Mouse (Mus musculus) heart, postnatal 0 days (tissue): ENCODE results near the gene Fcf1. TPM values are rescaled to one million over a fixed set of nuclear protein-coding genes. Genes with fewer than 3 reads are reported as not detected.
A peak's percentile ranks its signal among the peaks of the same experiment; 100 is the strongest.

Source experiments
- ATAC-seq: fragments of 200-750 bp; cut with Nextera tagmentation; 2 replicates; pipeline ENCODE4 v1.8.0; 2017; ENCODE audit warnings: low read depth, moderate number of reproducible peaks, moderate library complexity; ENCODE audit not compliant: insufficient read depth
- DNase-seq: peaks from one replicate; pipeline ENCODE4 v3.0.0-alpha.2; 2016; ENCODE audit warnings: low spot score
- H3K27ac ChIP-seq: fragments of 300-500 bp; sonication (generic); 2 replicates; pipeline ENCODE4 v1.5.1; 2014; ENCODE audit warnings: low read depth, mild to moderate bottlenecking
- H3K27me3 ChIP-seq: fragments of 300-500 bp; sonication (generic); 2 replicates; pipeline ENCODE4 v1.6.1; 2014; ENCODE audit warnings: low read length, mixed read lengths; ENCODE audit not compliant: control insufficient read depth, insufficient read depth
- H3K36me3 ChIP-seq: fragments of 300-500 bp; sonication (generic); replicated peaks from 2 replicates; pipeline ENCODE4 v1.6.1; 2014; ENCODE audit warnings: low read length, mixed read lengths; ENCODE audit not compliant: control insufficient read depth, insufficient read depth
- H3K4me1 ChIP-seq: fragments of 300-500 bp; sonication (generic); 2 replicates; pipeline ENCODE4 v1.6.1; 2014; ENCODE audit warnings: antibody characterized with exemption; ENCODE audit not compliant: control insufficient read depth, insufficient read depth
- H3K4me2 ChIP-seq: fragments of 300-500 bp; sonication (generic); 2 replicates; pipeline ENCODE4 v1.6.1; 2014; ENCODE audit warnings: low read depth, mild to moderate bottlenecking, low read length, moderate library complexity
- H3K4me3 ChIP-seq: fragments of 300-500 bp; sonication (generic); 2 replicates; pipeline ENCODE4 v1.5.1; 2014; ENCODE audit warnings: low read depth, low read length
- H3K9ac ChIP-seq: fragments of 300-500 bp; sonication (generic); replicated peaks from 2 replicates; pipeline ENCODE4 v1.6.1; 2014; ENCODE audit warnings: low read depth, low read length, mixed read lengths
- H3K9me3 ChIP-seq: fragments of 300-500 bp; sonication (generic); replicated peaks from 2 replicates; pipeline ENCODE4 v1.6.1; 2016; ENCODE audit warnings: low read length; ENCODE audit not compliant: control insufficient read depth
- CTCF ChIP-seq: IDR thresholded peaks from 2 replicates; pipeline ENCODE4 v1.5.1; 2016; ENCODE audit warnings: antibody characterized with exemption, control low read depth, low read depth
- EP300 ChIP-seq: IDR thresholded peaks from 2 replicates; pipeline ENCODE4 v1.6.1; 2016; ENCODE audit warnings: antibody characterized with exemption, low read depth
- WGBS: fragments of 180-500 bp; shearing (Covaris S2); extraction: QIAGEN DNeasy Blood & Tissue Kit; methylation state at CpG from one replicate; pipeline ENCODE4 v1.1.7; 2014; 5-methylcytosine and 5-hydroxymethylcytosine counted together
- polyA plus RNA-seq: library from polyadenylated mRNA; unstranded; fragments of >200 nt; fragmentation: Nextera tagmentation; extraction: Ambion mirVana; gene quantifications from 2 replicates; pipeline ENCODE4 v1.2.1, GENCODE M21; 2015
- total RNA-seq: library from RNA; depleted of rRNA; stranded (reverse); fragments of >200 nt; gene quantifications from 2 replicates; pipeline ENCODE4 v1.2.3, GENCODE M21; 2014; ENCODE audit warnings: low replicate concordance

The Fcf1 gene
- total and polyA plus RNA-seq, 2 experiments from 2014 or later: 17.8 to 90.9 TPM

GRCm38 (mm10) chr12:84996083-84996496 lies 25.4 kb downstream of the Fcf1 start, which contains the start of gene Ylpm1:
Ylpm1 (plus strand) TSS chr12:84996321.
- DNase-seq (peak; percentile 98), ATAC-seq (peak; percentile 99)
- H3K4me1 ChIP-seq: peaks cover 23% of the 10 kb centered on the region

GRCm38 (mm10) chr12:84996501-84997398 lies 26.1 kb downstream of the Fcf1 start:
- H3K27ac ChIP-seq: peak overlapping the region; percentile 72
- peak overlapping the region; percentile 84 for H3K4me3 ChIP-seq
- 2% methylated on average over 36 of the region's 44 CpGs for WGBS
- peaks cover 23% of the 10 kb centered on the region for H3K4me1 ChIP-seq
- peak overlapping the region; percentile 91 for H3K9ac ChIP-seq
- H3K9me3 ChIP-seq: no peaks in the 10 kb centered on the region
- no peak for TF ChIP-seq CTCF
- no peak for TF ChIP-seq EP300
- DNase-seq (peak; percentile 16), ATAC-seq (peak; percentile 34)
- H3K36me3 ChIP-seq: no peaks in the 10 kb centered on the region
- H3K4me2 ChIP-seq: peak overlapping the region; percentile 94
- no peaks in the 10 kb centered on the region for H3K27me3 ChIP-seq

More at GRCm38 (mm10) chr12:84996083-84996496, 25.4 kb downstream of the Fcf1 start, which contains the start of gene Ylpm1:
- Histone ChIP-seq H3K4me3 (peak within 1 kb of the TSS; percentile 84), H3K9me3 (no peaks in the 10 kb centered on the region), H3K27me3 (no peaks in the 10 kb centered on the region), H3K4me2 (peak within 1 kb of the TSS; percentile 94), H3K36me3 (no peaks in the 10 kb centered on the region), H3K27ac (peak within 1 kb of the TSS; percentile 72), H3K9ac (peak within 1 kb of the TSS; percentile 91)
- TF ChIP-seq EP300 (0 out of 2 replicates have a peak, but pooled peaks have one; percentile 48), CTCF (peak; percentile 50)
- WGBS: under 1% methylated on average over 45 of the region's 45 CpGs

- Histone ChIP-seq H3K4me1 (peaks cover 23% of the 10 kb centered on the region), H3K4me2 (peak overlapping the region; percentile 94; the same call in 1 of the 2 replicates), H3K27ac (no peak overlapping the region), H3K27me3 (no peaks in the 10 kb centered on the region), H3K9ac (no peak overlapping the region), H3K9me3 (peaks cover 5% of the 10 kb centered on the region; the same call in 1 of the 2 replicates), H3K36me3 (no peaks in the 10 kb centered on the region), H3K4me3 (no peak overlapping the region)
- no peak for DNase-seq
- TF ChIP-seq EP300 (no peak), CTCF (no peak)
- no peak for ATAC-seq
These were observed 28.4 kb downstream of the Fcf1 start for GRCm38 (mm10) chr12:84999053-84999452.

GRCm38 (mm10) chr12:85006206-85006605 lies 35.5 kb downstream of the Fcf1 start:
- ATAC-seq: no peak
- Histone ChIP-seq H3K27me3 (no peaks in the 10 kb centered on the region), H3K4me3 (no peak overlapping the region), H3K27ac (no peak overlapping the region), H3K9me3 (peaks cover 5% of the 10 kb centered on the region; the same call in 1 of the 2 replicates), H3K36me3 (0 out of 2 replicates have a peak, but pooled peaks cover 3% of the 10 kb centered on the region), H3K4me1 (peaks cover 8% of the 10 kb centered on the region; the same call in 1 of the 2 replicates), H3K4me2 (no peak overlapping the region), H3K9ac (no peak overlapping the region)
- DNase-seq: no peak
- TF ChIP-seq EP300: no peak
- TF ChIP-seq CTCF: no peak
- 81% methylated on average over 1 of the region's 1 CpGs for WGBS

GRCm38 (mm10) chr12:85007021-85007420 lies 36.3 kb downstream of the Fcf1 start:
- TF ChIP-seq EP300 (no peak), CTCF (no peak)
- no peaks in the 10 kb centered on the region for H3K27me3 ChIP-seq
- H3K27ac ChIP-seq: no peak overlapping the region
- ATAC-seq (no peak), DNase-seq (no peak)
- peaks cover 5% of the 10 kb centered on the region; the same call in 1 of the 2 replicates for H3K9me3 ChIP-seq
- 0 out of 2 replicates have a peak, but pooled peaks cover 3% of the 10 kb centered on the region for H3K36me3 ChIP-seq
- H3K4me1 ChIP-seq: peaks cover 8% of the 10 kb centered on the region; the same call in 1 of the 2 replicates
- no peak overlapping the region for H3K4me3 ChIP-seq
- H3K4me2 ChIP-seq: no peak overlapping the region
- no peak overlapping the region for H3K9ac ChIP-seq
